Mouse (Mus musculus): ENCODE data around the gene Fam234b. TPM values are rescaled to one million over a fixed set of nuclear protein-coding genes. Genes with fewer than 3 reads are reported as not detected.

Gene Fam234b
- polyA plus RNA-seq, 1 experiment from 2014 or later = 53.9 TPM

DNA sequence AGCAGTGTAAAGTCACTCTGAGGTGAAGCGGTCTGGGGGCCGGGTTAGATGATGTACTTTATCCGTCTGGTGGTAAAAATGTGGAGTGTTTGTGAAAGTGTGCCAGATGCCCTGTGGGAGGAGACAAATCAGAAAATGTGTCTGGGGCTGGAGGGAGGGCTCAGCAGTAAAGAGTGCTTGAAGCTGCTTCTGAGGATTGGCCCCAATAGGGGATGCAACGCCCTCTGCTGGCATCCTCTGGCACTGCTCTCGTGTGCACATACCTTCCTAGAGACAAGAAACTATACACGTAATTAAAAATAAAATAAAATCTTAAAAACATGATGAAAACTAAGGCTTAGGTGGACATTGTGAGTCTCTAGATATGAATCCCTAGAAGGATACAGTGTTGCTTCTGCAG, 62.7 kb downstream of the Fam234b start:
- no peak for ATAC-seq (ENCODE audit: low FRiP score, low read depth)
- no peak overlapping the region for H3K4me2 ChIP-seq (replicated peaks)
- H3K27ac ChIP-seq = no peak overlapping the region
- WGBS = 90% methylated on average over 6 of the region's 6 CpGs
- H3K36me3 ChIP-seq = no peaks in the 10 kb centered on the region
- no peak overlapping the region for H3K4me3 ChIP-seq
- no peaks in the 10 kb centered on the region for H3K27me3 ChIP-seq (replicated peaks)
- no peaks in the 10 kb centered on the region for H3K4me1 ChIP-seq
- no peaks in the 10 kb centered on the region; the same call in 1 of the 2 replicates for H3K9me3 ChIP-seq
- no peak overlapping the region for H3K9ac ChIP-seq

DNA sequence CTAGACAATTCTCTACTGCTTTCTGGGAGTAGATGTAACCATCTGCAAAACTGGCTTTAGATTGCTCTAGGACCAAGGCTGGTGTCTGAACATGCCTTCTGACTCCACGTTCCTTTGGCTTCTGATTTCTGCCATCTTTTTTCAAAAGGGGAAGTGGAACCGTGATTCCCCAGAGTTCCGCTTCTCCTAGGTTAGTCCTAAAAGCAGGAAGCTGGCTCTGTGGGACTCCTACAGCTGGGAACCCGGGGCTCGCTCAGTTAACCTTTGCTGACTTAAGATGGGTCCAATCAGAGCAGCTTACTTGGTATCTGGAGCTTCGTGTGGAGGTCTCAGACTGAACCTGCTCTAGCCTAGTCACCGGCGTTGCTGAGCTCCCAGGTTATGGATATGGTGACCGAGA, 63.3 kb downstream of the Fam234b start:
- no peaks in the 10 kb centered on the region for H3K9me3 ChIP-seq
- H3K4me1 ChIP-seq = no peaks in the 10 kb centered on the region
- no peak for ATAC-seq (ENCODE audit: low FRiP score, low read depth)
- no peak overlapping the region for H3K4me2 ChIP-seq (replicated peaks)
- H3K27me3 ChIP-seq (replicated peaks) = no peaks in the 10 kb centered on the region
- no peak overlapping the region for H3K4me3 ChIP-seq
- H3K36me3 ChIP-seq = no peaks in the 10 kb centered on the region
- H3K27ac ChIP-seq = no peak overlapping the region
- 89% methylated on average over 9 of the region's 9 CpGs for WGBS
- H3K9ac ChIP-seq = no peak overlapping the region

DNA sequence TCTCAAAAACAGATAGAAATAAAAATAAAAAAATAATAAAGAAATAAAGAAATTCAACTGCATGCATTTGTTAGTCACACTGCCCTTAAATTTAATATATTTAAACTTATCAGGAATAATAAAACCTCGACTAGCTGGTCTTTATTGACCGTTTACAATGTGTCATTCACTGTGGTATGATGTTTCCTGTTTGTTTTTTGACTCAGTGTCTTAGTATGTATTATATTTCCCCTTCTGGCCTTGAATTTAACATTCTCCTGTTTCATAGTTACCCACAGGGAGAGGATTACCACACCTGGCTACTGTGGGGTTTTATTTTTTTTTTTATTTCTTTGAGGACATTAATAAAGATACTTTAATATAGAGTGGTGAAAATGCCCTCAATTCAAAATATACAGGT, 64.8 kb downstream of the Fam234b start:
- Histone ChIP-seq H3K9ac (no peak overlapping the region), H3K4me1 (no peaks in the 10 kb centered on the region), H3K4me2 (replicated peaks) (no peak overlapping the region), H3K9me3 (no peaks in the 10 kb centered on the region), H3K27ac (no peak overlapping the region), H3K4me3 (no peak overlapping the region), H3K36me3 (no peaks in the 10 kb centered on the region), H3K27me3 (replicated peaks) (no peaks in the 10 kb centered on the region)
- WGBS = 75% methylated on average over 2 of the region's 2 CpGs
- no peak for ATAC-seq (ENCODE audit: low FRiP score, low read depth)

DNA sequence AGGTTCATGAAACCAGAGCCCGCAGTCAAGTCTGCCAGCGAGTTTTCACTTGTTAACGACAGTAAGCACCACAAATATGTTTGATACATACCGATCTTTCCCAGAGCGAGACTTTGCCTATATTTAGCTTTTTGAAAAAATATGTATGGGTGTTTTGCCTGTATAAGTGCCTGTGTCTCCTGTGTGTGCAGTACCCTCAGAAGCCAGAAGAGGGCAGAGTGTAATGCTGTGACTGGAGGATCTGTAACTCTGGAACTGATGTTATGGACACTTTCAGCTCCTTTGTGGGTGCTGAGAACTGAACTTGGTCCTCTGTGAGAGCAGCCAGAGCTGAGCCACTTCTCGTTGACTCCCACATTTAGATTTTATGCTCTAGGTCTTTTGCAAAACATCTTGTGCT, 66.4 kb downstream of the Fam234b start:
- ATAC-seq (ENCODE audit: low FRiP score, low read depth) = no peak
- no peaks in the 10 kb centered on the region for H3K9me3 ChIP-seq
- H3K4me3 ChIP-seq = no peak overlapping the region
- H3K9ac ChIP-seq = no peak overlapping the region
- no peak overlapping the region for H3K27ac ChIP-seq
- H3K4me2 ChIP-seq (replicated peaks) = no peak overlapping the region
- whole genome bisulfite sequencing = 93% methylated on average over 6 of the region's 6 CpGs
- no peaks in the 10 kb centered on the region for H3K36me3 ChIP-seq
- H3K4me1 ChIP-seq = no peaks in the 10 kb centered on the region
- no peaks in the 10 kb centered on the region for H3K27me3 ChIP-seq (replicated peaks)

DNA sequence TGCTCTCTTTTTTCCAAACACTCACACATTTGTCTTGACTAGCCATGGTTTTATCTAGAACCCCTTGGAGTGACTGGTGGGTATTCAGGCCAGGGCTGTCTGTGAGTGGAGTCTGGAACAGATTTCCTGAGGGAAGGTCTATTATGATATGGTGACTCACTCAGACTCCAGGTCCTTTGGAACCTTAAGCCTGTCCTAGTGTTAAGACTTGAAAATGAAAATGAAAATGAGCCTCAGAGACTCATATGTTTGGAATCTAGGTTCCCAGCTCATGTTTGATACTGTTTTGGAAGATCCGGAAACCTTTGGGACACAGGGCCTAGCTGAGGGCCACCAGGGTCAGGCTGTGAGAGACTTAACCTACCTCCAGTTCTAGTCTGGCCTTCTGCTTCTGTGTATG, 68.3 kb downstream of the Fam234b start:
- H3K4me1 ChIP-seq = no peaks in the 10 kb centered on the region

DNA sequence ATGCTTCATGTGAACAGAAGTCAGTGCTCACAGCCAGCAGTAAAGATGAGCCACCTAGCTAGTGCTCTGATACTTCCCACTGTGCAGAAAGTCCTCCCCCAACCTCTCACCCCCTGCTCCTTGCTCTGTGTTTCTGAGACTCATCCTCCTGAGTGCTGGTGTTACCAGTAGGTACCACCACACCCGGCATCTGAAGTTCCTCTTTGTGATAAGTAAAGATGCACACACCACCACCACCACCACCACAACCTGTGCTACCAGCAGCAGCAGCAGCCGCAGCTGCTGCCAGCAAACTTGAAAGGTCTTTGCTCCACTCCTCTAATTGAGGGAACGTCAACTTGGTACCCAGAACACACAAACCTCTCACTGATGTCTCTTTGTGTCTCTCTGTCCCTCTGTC, 69.4 kb downstream of the Fam234b start:
- H3K4me3 ChIP-seq = no peak overlapping the region
- no peak for ATAC-seq (ENCODE audit: low FRiP score, low read depth)
- H3K4me1 ChIP-seq = no peaks in the 10 kb centered on the region
- no peaks in the 10 kb centered on the region for H3K9me3 ChIP-seq
- H3K27me3 ChIP-seq (replicated peaks) = no peaks in the 10 kb centered on the region
- H3K27ac ChIP-seq = no peak overlapping the region
- H3K36me3 ChIP-seq = no peaks in the 10 kb centered on the region
- WGBS = 74% methylated on average over 3 of the region's 3 CpGs
- no peak overlapping the region for H3K9ac ChIP-seq
- no peak overlapping the region for H3K4me2 ChIP-seq (replicated peaks)

More for the DNA sequence above, 68.3 kb downstream of the Fam234b start:
- WGBS = 97% methylated on average over 1 of the region's 1 CpGs
- no peaks in the 10 kb centered on the region for H3K27me3 ChIP-seq (replicated peaks)
- no peaks in the 10 kb centered on the region for H3K36me3 ChIP-seq
- H3K4me2 ChIP-seq (replicated peaks) = no peak overlapping the region
- H3K9me3 ChIP-seq = no peaks in the 10 kb centered on the region
- ATAC-seq (ENCODE audit: low FRiP score, low read depth) = no peak
- H3K9ac ChIP-seq = no peak overlapping the region
- H3K4me3 ChIP-seq = no peak overlapping the region
- no peak overlapping the region for H3K27ac ChIP-seq

DNA sequence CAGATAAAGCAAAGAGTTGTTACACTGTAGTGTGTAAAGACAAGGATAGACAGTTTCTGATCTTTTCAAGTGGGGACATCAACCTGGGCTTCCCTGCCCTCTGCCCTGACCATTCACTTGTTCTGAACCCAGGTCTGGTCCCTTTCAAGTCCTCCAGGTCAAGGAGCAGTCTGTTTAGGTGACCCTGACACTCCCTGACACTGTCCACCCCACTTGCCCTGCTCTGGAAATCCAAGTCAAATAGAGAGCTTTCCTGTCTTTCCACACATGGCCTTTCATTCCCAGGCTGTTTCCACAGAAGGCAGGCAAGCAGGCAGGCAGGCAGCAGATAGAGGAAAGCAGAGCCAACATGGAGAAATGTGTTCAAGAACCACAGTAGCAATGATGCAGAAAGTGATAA, 70.6 kb downstream of the Fam234b start:
- Histone ChIP-seq H3K27me3 (replicated peaks) (no peaks in the 10 kb centered on the region), H3K9ac (no peak overlapping the region), H3K4me1 (no peaks in the 10 kb centered on the region), H3K36me3 (no peaks in the 10 kb centered on the region), H3K27ac (no peak overlapping the region), H3K9me3 (no peaks in the 10 kb centered on the region), H3K4me2 (replicated peaks) (no peak overlapping the region), H3K4me3 (no peak overlapping the region)
- ATAC-seq (ENCODE audit: low FRiP score, low read depth) = no peak

DNA sequence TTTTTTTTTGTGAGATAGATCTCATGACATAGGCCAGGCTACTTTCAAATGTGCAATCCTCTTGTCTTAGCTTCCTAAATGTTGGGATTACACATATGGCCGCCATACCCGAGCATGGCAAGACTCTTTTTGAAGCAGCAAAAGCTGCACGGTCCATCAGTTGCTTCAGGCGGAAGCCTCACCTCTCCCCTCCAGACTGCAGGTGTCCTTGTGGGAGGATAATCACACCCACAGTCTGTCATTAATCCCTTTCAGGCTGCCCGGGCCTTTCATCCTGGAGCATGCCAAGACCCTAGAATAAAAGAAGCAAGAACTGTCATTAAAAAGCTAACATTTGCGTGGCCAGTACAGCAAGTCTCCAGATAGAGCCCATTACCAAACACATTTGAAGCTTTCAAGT, 71.8 kb downstream of the Fam234b start:
- no peak for ATAC-seq (ENCODE audit: low FRiP score, low read depth)
- Histone ChIP-seq H3K4me2 (replicated peaks) (no peak overlapping the region), H3K36me3 (no peaks in the 10 kb centered on the region), H3K27me3 (replicated peaks) (no peaks in the 10 kb centered on the region), H3K4me3 (no peak overlapping the region), H3K27ac (no peak overlapping the region), H3K9me3 (no peaks in the 10 kb centered on the region), H3K4me1 (no peaks in the 10 kb centered on the region), H3K9ac (no peak overlapping the region)
- WGBS = 36% methylated on average over 6 of the region's 6 CpGs

DNA sequence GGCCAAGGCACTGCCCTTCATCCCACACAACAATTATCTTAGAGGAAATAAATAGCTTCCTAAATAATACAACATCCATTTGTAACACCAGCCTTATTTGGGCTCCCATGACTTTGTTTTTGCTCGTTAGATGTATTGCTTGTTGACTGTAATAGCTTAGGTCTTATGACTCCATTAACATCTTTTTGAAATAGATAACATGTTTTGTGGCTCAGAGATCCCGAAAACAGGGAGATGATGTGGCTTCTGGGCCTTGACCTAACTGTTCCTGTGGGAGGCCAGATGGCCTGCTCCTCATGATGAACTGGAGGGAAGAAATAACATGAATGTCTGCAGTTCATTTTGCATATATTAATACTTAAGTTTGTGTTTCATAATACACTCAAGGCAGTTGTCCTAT, 74.0 kb downstream of the Fam234b start:
- Histone ChIP-seq H3K27ac (no peak overlapping the region), H3K9me3 (no peaks in the 10 kb centered on the region), H3K9ac (no peak overlapping the region), H3K4me3 (no peak overlapping the region), H3K27me3 (replicated peaks) (no peaks in the 10 kb centered on the region), H3K4me2 (replicated peaks) (no peak overlapping the region), H3K4me1 (no peaks in the 10 kb centered on the region), H3K36me3 (no peaks in the 10 kb centered on the region)
- no peak for ATAC-seq (ENCODE audit: low FRiP score, low read depth)
- 61% methylated on average over 2 of the region's 2 CpGs for WGBS

DNA sequence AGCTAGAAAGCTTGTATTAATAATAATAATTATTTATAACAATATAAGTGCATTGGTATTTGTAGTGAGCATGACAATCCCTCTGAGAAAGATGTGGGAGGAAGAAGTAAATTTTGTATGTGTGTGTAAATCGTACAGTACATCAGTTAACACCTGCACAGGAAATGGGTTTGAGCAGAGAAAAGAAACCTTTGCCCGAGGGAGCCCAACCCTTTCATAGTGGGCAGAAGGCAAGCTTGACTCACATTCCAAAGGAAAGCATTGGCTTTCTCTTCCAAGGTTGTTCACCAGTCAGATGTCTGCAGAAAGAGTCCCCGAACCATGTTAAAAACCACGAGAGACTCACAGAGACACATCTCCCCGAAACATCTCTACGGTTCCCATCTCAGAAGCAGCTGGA, 75.3 kb downstream of the Fam234b start:
- H3K27ac ChIP-seq = no peak overlapping the region
- H3K36me3 ChIP-seq = no peaks in the 10 kb centered on the region
- H3K9me3 ChIP-seq = no peaks in the 10 kb centered on the region
- 93% methylated on average over 6 of the region's 6 CpGs for WGBS
- no peaks in the 10 kb centered on the region for H3K4me1 ChIP-seq
- H3K4me2 ChIP-seq (replicated peaks) = no peak overlapping the region
- no peaks in the 10 kb centered on the region for H3K27me3 ChIP-seq (replicated peaks)
- no peak for ATAC-seq (ENCODE audit: low FRiP score, low read depth)
- no peak overlapping the region for H3K4me3 ChIP-seq
- H3K9ac ChIP-seq = no peak overlapping the region

DNA sequence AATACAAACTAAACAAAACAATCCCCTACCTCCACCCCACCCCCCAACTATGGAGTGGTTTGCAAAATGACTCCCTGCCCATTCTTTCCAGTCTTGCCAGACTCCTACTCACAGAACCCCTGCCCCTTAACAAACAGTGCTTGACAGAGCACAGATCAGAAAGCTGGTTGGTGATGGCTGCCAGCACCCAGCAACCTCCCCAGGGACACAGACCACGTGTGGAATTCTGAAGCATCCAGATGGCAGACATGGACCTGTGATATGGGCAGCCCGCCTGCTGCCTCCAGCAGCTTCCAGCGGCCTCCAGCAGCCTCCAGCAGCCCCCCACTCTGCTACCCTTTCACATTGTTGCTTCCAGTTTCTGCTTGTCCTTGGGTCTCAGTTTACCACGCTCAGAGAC, 77.5 kb downstream of the Fam234b start:
- no peak overlapping the region for H3K27ac ChIP-seq
- no peaks in the 10 kb centered on the region for H3K27me3 ChIP-seq (replicated peaks)
- H3K9me3 ChIP-seq = no peaks in the 10 kb centered on the region
- no peak overlapping the region for H3K4me2 ChIP-seq (replicated peaks)
- peaks cover 11% of the 10 kb centered on the region for H3K4me1 ChIP-seq
- no peak overlapping the region for H3K4me3 ChIP-seq
- 74% methylated on average over 4 of the region's 4 CpGs for WGBS
- ATAC-seq (ENCODE audit: low FRiP score, low read depth) = no peak
- no peaks in the 10 kb centered on the region for H3K36me3 ChIP-seq
- H3K9ac ChIP-seq = no peak overlapping the region

DNA sequence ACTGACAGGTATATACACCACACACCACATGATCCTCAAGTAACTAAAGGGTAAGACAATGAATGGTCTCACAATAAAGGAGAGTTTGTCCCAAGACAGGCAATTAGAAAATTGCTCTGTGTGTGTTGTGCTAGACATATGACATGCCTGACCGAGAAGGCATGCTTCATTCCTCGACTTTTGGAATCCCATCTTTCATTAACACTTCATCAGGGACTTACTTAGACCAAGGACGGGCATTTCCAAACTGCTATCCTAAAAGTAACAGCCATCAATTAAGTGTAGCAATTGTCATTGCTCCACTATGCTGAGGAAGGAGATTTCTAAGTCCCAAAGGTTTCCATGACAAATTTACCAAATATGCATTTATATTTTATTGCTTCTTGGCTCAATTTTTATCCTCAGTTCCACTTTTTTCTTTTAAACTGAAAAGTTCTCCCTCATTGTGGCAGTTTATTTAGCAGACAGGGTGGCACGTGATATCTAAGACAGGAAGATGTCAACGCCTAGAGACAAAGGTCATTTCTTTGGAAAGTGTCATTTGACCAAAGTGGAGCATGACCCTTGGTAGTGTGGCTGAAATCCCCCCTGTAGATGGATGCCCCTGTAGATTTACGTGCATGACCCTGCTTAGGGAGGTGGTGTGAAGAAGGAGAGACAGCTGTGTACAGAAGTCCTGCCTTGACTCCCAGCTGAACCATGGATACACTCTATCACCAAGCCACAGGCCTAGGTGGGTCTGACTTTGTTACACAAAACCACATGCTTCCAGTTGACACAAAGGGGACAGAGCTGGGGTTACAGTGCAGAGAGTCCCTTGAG, 78.9 kb downstream of the Fam234b start:
- Histone ChIP-seq H3K27me3 (replicated peaks) (no peaks in the 10 kb centered on the region), H3K4me1 (peaks cover 12% of the 10 kb centered on the region), H3K4me3 (no peak overlapping the region), H3K36me3 (no peaks in the 10 kb centered on the region), H3K9ac (no peak overlapping the region), H3K4me2 (replicated peaks) (no peak overlapping the region), H3K9me3 (no peaks in the 10 kb centered on the region), H3K27ac (no peak overlapping the region)
- ATAC-seq (ENCODE audit: low FRiP score, low read depth) = no peak
- WGBS = 77% methylated on average over 6 of the region's 6 CpGs

DNA sequence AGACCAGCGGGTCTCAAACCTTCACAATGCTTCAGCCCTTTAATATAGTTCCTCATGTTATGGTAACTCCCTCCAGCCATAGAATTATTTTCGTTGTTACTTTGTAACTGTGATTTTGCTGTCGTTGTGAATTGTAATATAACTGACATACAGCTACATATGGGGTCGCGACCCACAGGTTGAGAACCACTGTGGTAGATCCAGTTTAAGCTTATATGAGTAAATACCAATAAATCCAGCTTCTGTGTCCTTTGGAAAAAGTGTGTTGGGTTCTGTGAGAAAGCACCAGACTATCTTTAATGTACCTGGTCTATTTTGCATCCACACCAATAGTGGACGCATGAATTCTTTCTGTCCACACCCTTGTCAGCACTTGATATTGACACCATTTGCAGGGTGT, 80.5 kb downstream of the Fam234b start:
- Histone ChIP-seq H3K9ac (no peak overlapping the region), H3K4me1 (peaks cover 12% of the 10 kb centered on the region), H3K9me3 (no peaks in the 10 kb centered on the region), H3K4me3 (no peak overlapping the region), H3K36me3 (no peaks in the 10 kb centered on the region), H3K27ac (no peak overlapping the region), H3K4me2 (replicated peaks) (no peak overlapping the region), H3K27me3 (replicated peaks) (no peaks in the 10 kb centered on the region)
- ATAC-seq (ENCODE audit: low FRiP score, low read depth) = no peak
- 91% methylated on average over 6 of the region's 6 CpGs for WGBS
